Mouse (Mus musculus) liver, embryonic 14 days (tissue): ENCODE data around the gene Shf. TPM values are rescaled to one million over a fixed set of nuclear protein-coding genes. Genes with fewer than 3 reads are reported as not detected.

ENCODE experiments used
- polyA plus RNA-seq: library from polyadenylated mRNA; depleted of rRNA; stranded (reverse); fragments of >200 nt; gene quantifications from 2 replicates; pipeline ENCODE4 v1.2.3, GENCODE M21; 2012; rRNA removed

Gene Shf
- 5.5 and 6.2 TPM in 2 replicates for polyA plus RNA-seq

DNA sequence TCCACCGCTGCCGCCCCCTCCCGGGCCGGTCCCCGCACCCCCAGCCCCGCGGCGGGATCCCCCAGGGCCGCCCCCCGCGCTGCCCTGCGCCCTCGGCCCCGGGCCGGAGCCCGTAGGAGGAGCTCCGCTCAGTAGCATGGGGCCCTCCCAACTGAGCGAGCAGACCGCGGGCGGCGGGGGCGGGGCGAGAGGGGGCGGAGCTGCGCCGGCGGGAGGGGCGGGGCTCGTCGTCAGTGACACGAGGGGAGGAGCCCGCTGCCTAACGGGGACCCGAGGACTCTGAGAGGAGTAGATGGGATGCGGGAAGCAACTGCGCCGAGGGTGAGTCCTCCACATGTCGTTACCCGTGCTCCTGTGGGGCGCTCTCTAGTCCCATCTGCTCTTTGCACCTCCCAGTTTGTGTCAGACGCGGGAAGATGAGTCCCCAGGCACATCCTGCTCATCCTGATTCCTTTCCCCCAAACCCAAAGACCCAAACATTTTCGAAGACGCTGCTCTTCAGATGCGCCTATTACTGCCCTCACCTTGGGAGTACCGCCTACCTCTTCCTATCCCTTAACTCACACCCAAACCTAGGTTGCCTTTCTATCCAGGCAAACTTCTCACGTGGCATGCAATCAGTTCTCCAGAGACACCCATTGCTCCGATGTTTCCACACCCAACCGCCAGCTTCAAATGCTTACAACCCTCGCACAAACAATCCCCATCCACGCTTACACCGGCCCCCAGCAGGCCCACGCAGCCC lies at the start of gene Shf:
Gene Shf (minus strand): TSS at position 168 of the 745 bp plus-strand sequence.

GRCm38 (mm10) chr2:122315372-122315771 lies 53.6 kb downstream of the Shf start, which contains the start of gene Duox1:
Gene Duox1 (plus strand): TSS chr2:122315672.

GRCm38 (mm10) chr2:122313536-122313935 lies 55.4 kb downstream of the Shf start, which contains the start of gene Duoxa1:
Gene Duoxa1 (minus strand): TSS chr2:122313730.

Other genes starting within 250 kb of the Shf start
- gene B2m, start 221.5 kb downstream of the Shf start, polyA plus RNA-seq = 171 and 189 TPM in 2 replicates
- gene Trim69, start 208.5 kb downstream of the Shf start, polyA plus RNA-seq = 0.03 and 0.06 TPM in 2 replicates
- gene Patl2, start 183.0 kb downstream of the Shf start, polyA plus RNA-seq = 0.05 and 0.06 TPM in 2 replicates
- gene Terb2, start 182.9 kb downstream of the Shf start, polyA plus RNA-seq = not detected in 2 replicates
- 64.0 and 75.9 TPM in 2 replicates for gene Sord, start 134.4 kb downstream of the Shf start, polyA plus RNA-seq
- not detected in 2 replicates for gene Duox2, start 70.7 kb downstream of the Shf start, polyA plus RNA-seq
- gene Duoxa2, start 70.3 kb downstream of the Shf start, polyA plus RNA-seq = not detected in 2 replicates
- 0.05 TPM in 1 of 2 replicates, not detected in the other for gene Duoxa1, start 55.4 kb downstream of the Shf start, polyA plus RNA-seq
- not detected in 2 replicates for gene Duox1, start 53.5 kb downstream of the Shf start, polyA plus RNA-seq
- gene Slc28a2, start 57.3 kb upstream of the Shf start, polyA plus RNA-seq = 0.27 and 0.61 TPM in 2 replicates
- not detected in 2 replicates for gene Gm14085, start 115.8 kb upstream of the Shf start, polyA plus RNA-seq
- gene Gatm, start 242.1 kb upstream of the Shf start, polyA plus RNA-seq = 12.4 and 15.7 TPM in 2 replicates